Mouse (Mus musculus) MEL (cell line): ENCODE data around the gene AC134908.4.
A peak's percentile ranks its signal among the peaks of the same experiment; 100 is the strongest.

Experiments used
- CTCF ChIP-seq, 3 experiments: IDR thresholded peaks in 2 of 3; conservative IDR thresholded peaks in 1 of 3; 2 replicates each; pipeline ENCODE4 v1.5.1; 2011 to 2012; ENCODE audit warnings: low read length in 3 of 3, low read depth in 2 of 3, mild to moderate bottlenecking in 2 of 3, improper control_type of control experiment in 1 of 3, inconsistent platforms in 1 of 3, mixed read lengths in 1 of 3, moderate library complexity in 1 of 3; ENCODE audit not compliant: control insufficient read depth in 1 of 3, insufficient read depth in 1 of 3, poor library complexity in 1 of 3, severe bottlenecking in 1 of 3
- GATA1 ChIP-seq: IDR thresholded peaks from 2 replicates; pipeline ENCODE4 v1.6.1; 2011; ENCODE audit warnings: low read depth, low read length, improper control_type of control experiment
- MAX ChIP-seq: IDR thresholded peaks from 2 replicates; pipeline ENCODE4 v1.6.1; 2011; ENCODE audit warnings: low read length, improper control_type of control experiment
- NELFE ChIP-seq: IDR thresholded peaks from 2 replicates; pipeline ENCODE4 v1.6.1; 2011; ENCODE audit warnings: low read depth, low read length, improper control_type of control experiment
- POLR2A ChIP-seq, 2 experiments: IDR thresholded peaks; 2 replicates each; pipeline ENCODE4 v1.6.1; 2011 to 2012; ENCODE audit warnings: low read length in 2 of 2, mild to moderate bottlenecking in 2 of 2, control low read depth in 1 of 2, improper control_type of control experiment in 1 of 2, low read depth in 1 of 2, moderate library complexity in 1 of 2; ENCODE audit not compliant: control insufficient read depth in 1 of 2, insufficient read depth in 1 of 2, poor library complexity in 1 of 2
- RCOR1 ChIP-seq: IDR thresholded peaks from 2 replicates; pipeline ENCODE4 v1.6.1; 2012; ENCODE audit warnings: low read depth, mild to moderate bottlenecking, inconsistent platforms, low read length, improper control_type of control experiment
- SMC3 ChIP-seq: IDR thresholded peaks from 2 replicates; pipeline ENCODE4 v1.6.1; 2011; ENCODE audit warnings: low read depth, low read length, improper control_type of control experiment
- TAL1 ChIP-seq: IDR thresholded peaks from 2 replicates; pipeline ENCODE4 v1.6.1; 2012; ENCODE audit warnings: mild to moderate bottlenecking, inconsistent platforms, low read length, moderate library complexity, mixed read lengths
- UBTF ChIP-seq: IDR thresholded peaks from 2 replicates; pipeline ENCODE4 v1.6.1; 2012; ENCODE audit warnings: low read depth, mild to moderate bottlenecking, inconsistent platforms, low read length, improper control_type of control experiment, moderate library complexity, borderline replicate concordance; ENCODE audit not compliant: insufficient read depth

- TF ChIP-seq UBTF (no peak), CTCF (IDR thresholded peaks at IDR 0.05 in 2 of 3, conservative IDR thresholded peaks at IDR 0.05 in 1 of 3; ENCODE audit: control insufficient read depth in 1 of 3, insufficient read depth in 1 of 3, low read depth in 2 of 3, low read length in 3 of 3, poor library complexity in 1 of 3, severe bottlenecking in 1 of 3) (no peak), GATA1 (no peak), RCOR1 (no peak), SMC3 (no peak), POLR2A (IDR thresholded peaks at IDR 0.05; ENCODE audit: control insufficient read depth in 1 of 2, insufficient read depth in 1 of 2, low read depth in 1 of 2, low read length in 2 of 2, poor library complexity in 1 of 2) (peak; percentile 12 to 17; a peak in 1 of 4 replicates), MAX (no peak; the same call in 1 of the 2 replicates), TAL1 (no peak), NELFE (no peak; the same call in 1 of the 2 replicates)
These were observed 2.8 kb downstream of the AC134908.4 start, which contains the start of gene Fam173a for GRCm38 (mm10) chr17:25792615-25793014.
